Mouse (Mus musculus) forebrain, embryonic 11.5 days (tissue): ENCODE measurements around the gene Otx2. TPM values are rescaled to one million over a fixed set of nuclear protein-coding genes. Genes with fewer than 3 reads are reported as not detected.

Source experiments
- ATAC-seq: fragments of 200-750 bp; cut with Nextera tagmentation; replicated peaks from 2 replicates; pipeline ENCODE4 v1.8.0; 2017; ENCODE audit warnings: moderate TSS enrichment; ENCODE audit not compliant: low FRiP score
- DNase-seq: peaks from one replicate; pipeline ENCODE4 v3.0.0-alpha.2; 2017; ENCODE audit warnings: low spot score
- H3K27ac ChIP-seq: fragments of 300-500 bp; sonication (generic); 2 replicates; pipeline ENCODE4 v1.5.1; 2014; ENCODE audit warnings: low read depth, low read length
- H3K27me3 ChIP-seq: fragments of 300-500 bp; sonication (generic); 2 replicates; pipeline ENCODE4 v1.6.1; 2014; ENCODE audit warnings: mild to moderate bottlenecking, low read length, mixed read lengths; ENCODE audit not compliant: control insufficient read depth, insufficient read depth
- H3K36me3 ChIP-seq: fragments of 300-500 bp; sonication (generic); 2 replicates; pipeline ENCODE4 v1.6.1; 2014; ENCODE audit warnings: mild to moderate bottlenecking, low read length, moderate library complexity, mixed read lengths; ENCODE audit not compliant: control insufficient read depth, insufficient read depth
- H3K4me1 ChIP-seq: fragments of 300-500 bp; sonication (generic); replicated peaks from 2 replicates; pipeline ENCODE4 v1.6.1; 2014; ENCODE audit warnings: low read length, mixed read lengths; ENCODE audit not compliant: control insufficient read depth, insufficient read depth
- H3K4me2 ChIP-seq: fragments of 300-500 bp; sonication (generic); 2 replicates; pipeline ENCODE4 v1.6.1; 2014; ENCODE audit warnings: low read depth, mild to moderate bottlenecking, low read length, moderate library complexity, mixed read lengths; ENCODE audit not compliant: severe bottlenecking
- H3K4me3 ChIP-seq: fragments of 300-500 bp; sonication (generic); 2 replicates; pipeline ENCODE4 v1.5.1; 2014; ENCODE audit warnings: low read depth, low read length
- H3K9ac ChIP-seq: fragments of 300-500 bp; sonication (generic); 2 replicates; pipeline ENCODE4 v1.6.1; 2014; ENCODE audit warnings: low read length
- H3K9me3 ChIP-seq: fragments of 300-500 bp; sonication (generic); 2 replicates; pipeline ENCODE4 v1.6.1; 2016; ENCODE audit warnings: low read length, mixed read lengths; ENCODE audit not compliant: control insufficient read depth
- WGBS: fragments of 180-500 bp; shearing (Covaris S2); extraction: QIAGEN DNeasy Blood & Tissue Kit; methylation state at CpG from one replicate; pipeline ENCODE4 v1.1.7; 2014; 5-methylcytosine and 5-hydroxymethylcytosine counted together
- polyA plus RNA-seq: library from polyadenylated mRNA; unstranded; fragments of >200 nt; fragmentation: Nextera tagmentation; extraction: Ambion mirVana; gene quantifications from 2 replicates; pipeline ENCODE4 v1.2.1, GENCODE M21; 2014

The Otx2 gene
- polyA plus RNA-seq, 1 experiment from 2014 or later: 78.7 TPM

DNA sequence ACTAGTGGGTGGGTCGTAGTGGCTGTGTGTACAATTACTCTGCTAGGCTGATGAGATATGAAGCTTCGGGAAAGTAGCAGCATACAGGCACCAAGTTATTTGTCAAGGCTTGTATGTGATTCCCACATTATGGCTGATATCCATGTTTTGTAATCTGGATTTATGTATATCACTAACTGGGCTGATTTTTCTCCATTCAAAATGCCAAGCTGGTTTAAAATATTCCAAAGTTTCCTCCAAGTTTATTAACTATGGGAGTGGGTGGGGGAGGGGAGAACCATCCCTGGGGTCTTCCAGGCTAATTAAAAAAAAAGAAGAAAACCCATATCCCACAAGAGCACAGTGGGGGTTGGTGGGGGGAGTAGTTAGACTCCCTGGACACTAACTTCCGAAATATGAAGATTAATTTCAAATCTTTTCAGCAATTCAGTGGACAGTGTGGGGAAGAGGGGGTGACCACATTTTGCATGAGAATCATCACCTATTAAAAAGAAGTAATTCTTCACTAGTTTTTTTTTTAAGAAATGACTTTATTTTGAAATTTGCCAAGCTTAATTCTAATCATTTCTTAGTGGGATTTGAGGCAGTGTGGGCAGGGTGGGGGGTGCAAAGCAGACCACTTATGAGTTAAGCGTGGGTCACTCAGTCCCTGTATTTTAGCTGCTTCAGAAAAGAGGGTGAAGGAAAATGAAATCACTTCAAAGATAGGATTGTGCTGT is 2.7 kb downstream of the Otx2 start:
- peak overlapping the region; percentile 50 for H3K4me2 ChIP-seq
- peaks cover 24% of the 10 kb centered on the region for H3K4me1 ChIP-seq
- peak overlapping the region; percentile 25 for H3K4me3 ChIP-seq
- H3K9me3 ChIP-seq: no peaks in the 10 kb centered on the region
- peak overlapping the region; percentile 47 for H3K9ac ChIP-seq
- DNase-seq (no peak), ATAC-seq (no peak)
- H3K36me3 ChIP-seq: no peaks in the 10 kb centered on the region
- H3K27ac ChIP-seq: peak overlapping the region; percentile 64
- H3K27me3 ChIP-seq: peaks cover 40% of the 10 kb centered on the region
- WGBS: 10% methylated on average over 4 of the region's 4 CpGs

DNA sequence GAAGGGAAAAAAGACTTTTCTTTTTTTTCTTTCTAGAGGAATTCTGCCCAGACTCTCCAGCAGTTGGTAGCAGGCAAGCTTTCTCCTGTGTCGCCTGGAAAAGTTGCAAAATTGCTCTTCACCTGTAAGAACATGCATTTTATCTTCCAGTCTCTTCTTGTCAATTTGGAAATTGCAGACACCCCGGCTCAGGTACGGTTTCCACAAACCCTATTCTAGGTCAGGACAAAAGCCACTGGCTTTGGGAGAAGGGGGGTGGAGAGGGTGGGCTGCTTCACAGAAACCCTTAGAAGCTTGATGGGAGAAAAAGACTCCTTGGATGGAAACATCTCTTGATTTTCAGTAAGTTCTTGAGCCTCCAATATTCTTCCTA is 3.4 kb downstream of the Otx2 start:
- H3K36me3 ChIP-seq: no peaks in the 10 kb centered on the region
- no peak for ATAC-seq
- peak overlapping the region; percentile 61 for H3K27ac ChIP-seq
- H3K4me1 ChIP-seq: peaks cover 25% of the 10 kb centered on the region
- H3K4me2 ChIP-seq: peak overlapping the region; percentile 50
- no peaks in the 10 kb centered on the region for H3K9me3 ChIP-seq
- H3K9ac ChIP-seq: peak overlapping the region; percentile 65
- 5% methylated on average over 3 of the region's 3 CpGs for WGBS
- peaks cover 36% of the 10 kb centered on the region for H3K27me3 ChIP-seq
- peak; percentile 59 for DNase-seq
- H3K4me3 ChIP-seq: peak overlapping the region; percentile 25

DNA sequence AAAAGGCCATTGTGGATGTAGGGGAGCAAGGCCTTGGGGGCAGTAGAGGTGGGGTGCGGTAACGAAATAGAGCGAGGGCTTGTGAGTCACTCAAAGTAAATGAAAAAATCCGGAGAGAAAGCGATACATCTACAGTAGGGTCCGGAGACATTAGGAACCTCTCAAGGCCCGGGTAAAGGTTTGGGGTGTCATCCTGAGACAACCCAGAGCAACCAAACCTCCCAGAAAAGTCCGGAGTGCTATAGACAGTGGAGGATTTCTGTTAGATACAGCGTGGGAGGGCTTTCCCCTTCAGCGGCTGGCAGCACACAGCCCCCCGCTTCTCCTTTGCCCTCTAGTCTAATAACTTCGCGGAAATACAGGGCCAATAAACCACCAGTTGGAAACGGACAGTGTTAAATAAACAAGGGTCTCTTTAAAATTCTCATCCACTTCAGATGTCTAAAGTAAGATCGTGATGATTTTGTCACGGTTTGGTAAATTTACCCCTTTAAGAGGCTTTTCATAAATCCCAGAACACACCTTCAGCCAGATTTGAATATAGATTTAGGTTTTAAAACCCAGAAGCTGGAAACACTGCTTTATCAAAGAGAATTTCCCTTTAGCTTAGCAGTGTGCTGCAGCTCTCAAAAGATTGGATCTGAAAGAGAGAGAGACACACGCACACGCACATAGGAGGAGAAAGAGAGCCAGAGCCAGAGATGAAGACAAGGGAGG is 3.9 kb downstream of the Otx2 start:
- Histone ChIP-seq H3K9me3 (no peaks in the 10 kb centered on the region), H3K27ac (peak overlapping the region; percentile 61), H3K9ac (peak overlapping the region; percentile 65), H3K27me3 (peaks cover 32% of the 10 kb centered on the region), H3K4me3 (peak overlapping the region; percentile 25), H3K4me1 (peaks cover 25% of the 10 kb centered on the region), H3K4me2 (peak overlapping the region; percentile 50), H3K36me3 (no peaks in the 10 kb centered on the region)
- DNase-seq (peak; percentile 58), ATAC-seq (no peak)
- 1% methylated on average over 18 of the region's 18 CpGs for WGBS

DNA sequence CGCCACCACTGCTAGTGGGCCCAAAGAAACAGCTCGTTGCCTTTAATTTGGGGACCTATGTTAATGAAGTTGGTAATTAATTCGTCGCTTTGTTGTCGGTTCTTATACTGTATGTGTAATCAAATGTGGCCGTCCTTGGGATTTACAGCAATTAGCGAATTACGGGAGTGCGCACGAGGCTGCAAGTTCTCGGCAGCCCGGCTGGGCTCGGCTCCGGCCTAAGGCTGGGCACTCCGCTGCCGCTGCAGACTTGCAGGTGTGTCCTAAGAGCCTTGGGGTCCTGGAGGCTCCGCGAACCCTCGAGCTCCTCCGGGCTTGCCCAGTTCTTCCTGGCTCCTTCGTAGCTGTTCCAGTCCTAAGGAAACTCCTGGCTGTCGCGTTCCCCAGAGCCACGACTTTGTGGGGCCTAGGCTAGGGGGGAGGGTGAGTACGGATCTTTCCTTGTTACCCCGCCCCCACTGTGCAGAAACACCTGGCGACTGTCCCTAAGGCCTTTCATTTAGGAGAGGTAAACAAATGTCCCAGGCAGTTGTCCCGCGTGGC is 4.8 kb downstream of the Otx2 start:
- H3K4me1 ChIP-seq: peaks cover 19% of the 10 kb centered on the region
- peak overlapping the region; percentile 85 for H3K27ac ChIP-seq
- no peaks in the 10 kb centered on the region for H3K9me3 ChIP-seq
- DNase-seq (peak; percentile 82), ATAC-seq (peak; percentile 45)
- H3K4me3 ChIP-seq: peak overlapping the region; percentile 25
- H3K27me3 ChIP-seq: peaks cover 26% of the 10 kb centered on the region
- H3K9ac ChIP-seq: peak overlapping the region; percentile 65
- H3K36me3 ChIP-seq: no peaks in the 10 kb centered on the region
- under 1% methylated on average over 29 of the region's 29 CpGs for WGBS
- peak overlapping the region; percentile 50 for H3K4me2 ChIP-seq

DNA sequence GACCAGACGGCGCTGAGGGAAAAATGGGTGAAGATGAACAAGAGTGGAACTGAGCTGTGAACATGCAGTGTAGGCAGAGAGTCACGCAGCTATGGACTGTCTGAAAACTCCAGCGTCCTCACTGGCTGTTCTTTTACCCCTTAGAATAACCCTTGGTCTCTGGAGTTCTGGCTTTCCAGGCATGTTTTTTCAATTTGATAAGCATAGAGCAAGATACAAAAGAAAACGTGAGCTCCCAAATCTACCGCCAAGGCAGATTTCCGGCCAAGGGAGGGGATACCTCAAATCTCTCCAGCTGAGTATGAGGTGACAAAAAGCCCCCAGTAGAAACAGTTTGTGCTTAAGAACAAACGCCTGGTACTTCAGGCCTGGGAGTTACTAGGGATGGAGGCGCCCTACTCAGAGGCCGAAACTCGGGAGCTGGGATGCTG is 5.6 kb downstream of the Otx2 start:
- H3K36me3 ChIP-seq: no peaks in the 10 kb centered on the region
- H3K9me3 ChIP-seq: no peaks in the 10 kb centered on the region
- peak overlapping the region; percentile 85 for H3K27ac ChIP-seq
- DNase-seq (peak; percentile 55), ATAC-seq (no peak)
- WGBS: 2% methylated on average over 11 of the region's 11 CpGs
- peak overlapping the region; percentile 21 for H3K9ac ChIP-seq
- H3K4me1 ChIP-seq: peaks cover 15% of the 10 kb centered on the region; the same call in 1 of the 2 replicates
- peak overlapping the region; percentile 50 for H3K4me2 ChIP-seq
- peaks cover 21% of the 10 kb centered on the region; the same call in 1 of the 2 replicates for H3K27me3 ChIP-seq
- peak overlapping the region; percentile 64; the same call in 1 of the 2 replicates for H3K4me3 ChIP-seq

DNA sequence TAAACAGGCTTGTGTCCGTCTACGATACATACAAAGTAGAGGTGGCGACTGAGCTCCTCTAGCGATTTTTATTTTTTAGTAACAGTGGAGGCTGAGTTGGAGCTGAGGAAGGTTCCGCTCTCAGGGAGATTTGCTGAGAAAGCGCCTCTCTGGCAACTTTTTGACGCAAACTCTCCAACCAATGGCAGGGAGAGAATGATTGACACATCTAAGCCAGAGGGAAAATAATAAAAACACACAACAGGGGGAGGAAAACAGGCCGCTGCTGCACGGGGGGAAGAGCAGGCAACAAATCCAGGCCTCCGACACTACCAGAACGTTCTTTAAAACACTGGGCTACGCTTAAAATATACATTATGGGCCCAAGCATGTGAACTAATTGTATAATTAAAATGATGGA is 6.2 kb downstream of the Otx2 start:
- peak; percentile 27; the same call in 1 of the 2 replicates for ATAC-seq
- peak overlapping the region; percentile 50; the same call in 1 of the 2 replicates for H3K4me2 ChIP-seq

DNA sequence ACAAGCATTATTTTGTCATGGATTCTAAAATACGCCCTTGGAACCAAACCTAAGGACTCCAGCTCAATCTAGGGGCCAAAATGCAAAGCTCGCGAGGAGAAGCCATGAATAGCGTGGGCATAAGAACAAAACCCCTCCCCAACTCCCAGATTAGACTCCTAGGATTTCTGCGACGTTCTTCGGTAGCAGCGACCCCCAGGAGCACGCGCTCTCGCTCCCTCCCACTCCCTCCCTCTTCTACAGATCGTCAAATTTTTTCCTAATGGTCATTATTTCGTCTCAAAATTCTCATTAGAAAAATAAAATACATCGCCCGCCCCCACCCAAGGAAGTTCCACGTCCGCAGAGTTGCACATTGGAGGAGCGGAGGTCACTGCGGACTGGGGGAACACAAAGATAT is 6.8 kb downstream of the Otx2 start:
- DNase-seq (peak; percentile 58), ATAC-seq (no peak)
- no peaks in the 10 kb centered on the region for H3K36me3 ChIP-seq
- peaks cover 21% of the 10 kb centered on the region; the same call in 1 of the 2 replicates for H3K4me1 ChIP-seq
- peak overlapping the region; percentile 79 for H3K4me2 ChIP-seq
- peak overlapping the region; percentile 92 for H3K9ac ChIP-seq
- peaks cover 23% of the 10 kb centered on the region for H3K27me3 ChIP-seq
- under 1% methylated on average over 19 of the region's 19 CpGs for WGBS
- peak overlapping the region; percentile 85 for H3K27ac ChIP-seq
- no peaks in the 10 kb centered on the region for H3K9me3 ChIP-seq
- H3K4me3 ChIP-seq: peak overlapping the region; percentile 64

More for the DNA sequence above, 6.2 kb downstream of the Otx2 start:
- Histone ChIP-seq H3K4me3 (peak overlapping the region; percentile 64), H3K27me3 (peaks cover 17% of the 10 kb centered on the region), H3K4me1 (peaks cover 16% of the 10 kb centered on the region; the same call in 1 of the 2 replicates), H3K9ac (peak overlapping the region; percentile 92), H3K27ac (peak overlapping the region; percentile 85), H3K36me3 (no peaks in the 10 kb centered on the region), H3K9me3 (no peaks in the 10 kb centered on the region)
- under 1% methylated on average over 12 of the region's 12 CpGs for WGBS
- peak; percentile 72 for DNase-seq

DNA sequence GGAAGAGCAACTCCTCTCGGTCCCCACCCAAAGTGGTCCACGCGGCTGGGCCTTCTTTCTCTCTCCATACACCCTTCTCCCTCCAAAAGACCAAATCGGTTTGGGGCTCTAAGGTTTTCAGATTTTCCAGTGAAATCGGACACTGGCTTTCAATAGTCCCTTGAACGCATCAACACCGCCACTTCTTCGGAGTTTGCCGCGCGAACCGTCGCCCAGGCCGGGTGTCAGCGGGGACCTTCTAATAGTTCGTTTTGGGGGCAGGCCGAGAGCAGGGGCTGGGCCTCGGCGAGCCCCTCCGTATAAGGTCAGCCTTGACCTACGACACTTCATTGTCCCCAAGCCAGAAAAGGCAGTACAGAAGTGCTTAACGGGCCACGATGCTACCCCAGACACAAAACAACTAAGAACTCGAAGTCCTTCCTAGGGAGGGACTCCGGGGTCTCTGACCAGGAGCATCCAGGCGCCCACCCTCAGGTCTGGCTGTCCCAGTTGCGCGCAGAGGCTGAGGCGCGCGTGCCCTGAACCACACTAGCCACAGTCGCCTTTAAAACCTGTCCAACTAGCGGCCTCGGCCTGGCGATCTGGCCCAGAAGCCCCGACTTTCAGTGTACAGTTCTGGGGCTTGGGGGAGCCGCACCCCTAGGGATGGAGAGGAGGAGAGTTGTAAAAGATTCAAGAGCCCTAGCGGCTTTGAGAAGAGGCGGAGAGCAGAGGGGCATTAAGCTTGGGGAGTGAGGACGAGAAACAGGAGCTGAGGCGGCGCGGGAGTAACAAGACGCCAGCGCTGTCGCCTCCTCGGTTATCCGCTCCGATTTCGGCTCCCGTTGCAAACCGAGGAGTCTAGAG is 7.6 kb downstream of the Otx2 start:
- DNase-seq: peak; percentile 76
- H3K9me3 ChIP-seq: no peaks in the 10 kb centered on the region
- no peak for ATAC-seq
- peak overlapping the region; percentile 64 for H3K4me3 ChIP-seq
- peaks cover 23% of the 10 kb centered on the region for H3K27me3 ChIP-seq
- H3K4me2 ChIP-seq: peak overlapping the region; percentile 79
- H3K36me3 ChIP-seq: no peaks in the 10 kb centered on the region
- peaks cover 25% of the 10 kb centered on the region; the same call in 1 of the 2 replicates for H3K4me1 ChIP-seq
- H3K27ac ChIP-seq: peak overlapping the region; percentile 85
- H3K9ac ChIP-seq: peak overlapping the region; percentile 92
- under 1% methylated on average over 52 of the region's 52 CpGs for WGBS
